Mouse (Mus musculus): ENCODE measurements at regions not wholly inside any gene's neighbourhood (a gene's known extent, or its start where the extent isn't known, plus 50 kb on each side); places are given as distances from the start of the nearest gene placed in this dataset.

DNA sequence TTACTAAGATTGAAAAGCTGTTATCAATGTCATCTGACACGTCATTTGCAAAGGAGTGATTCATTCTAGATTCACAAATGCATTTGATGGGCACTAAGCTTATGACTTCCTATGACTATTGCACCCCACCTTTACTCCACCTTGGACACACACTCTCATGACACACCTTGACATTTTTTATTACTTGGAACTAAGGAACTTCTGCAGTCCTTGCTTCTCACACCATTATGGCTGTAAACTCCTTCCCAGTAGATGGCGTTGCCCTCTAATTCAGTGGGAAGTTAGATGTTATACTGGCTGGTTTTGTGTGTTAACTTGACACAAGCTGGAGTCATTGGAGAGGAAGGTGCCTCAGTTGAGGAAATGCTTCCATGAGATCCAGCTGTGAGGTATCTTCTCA is 78.8 kb upstream of the Ccdc71l start:
- Histone ChIP-seq H3K4me3 (ENCODE audit: insufficient read depth, low read length) (no peak overlapping the region), H3K27ac (ENCODE audit: insufficient read depth, low read length) (no peak overlapping the region), H3K4me1 (ENCODE audit: control insufficient read depth, insufficient read depth, low read length) (no peaks in the 10 kb centered on the region)
- no peak for TF ChIP-seq CTCF (IDR thresholded peaks at IDR 0.05; ENCODE audit: extremely low read depth, insufficient read depth, low read length)
- TF ChIP-seq POLR2A (IDR thresholded peaks at IDR 0.05; ENCODE audit: extremely low read depth, insufficient read depth, low read length) = no peak

DNA sequence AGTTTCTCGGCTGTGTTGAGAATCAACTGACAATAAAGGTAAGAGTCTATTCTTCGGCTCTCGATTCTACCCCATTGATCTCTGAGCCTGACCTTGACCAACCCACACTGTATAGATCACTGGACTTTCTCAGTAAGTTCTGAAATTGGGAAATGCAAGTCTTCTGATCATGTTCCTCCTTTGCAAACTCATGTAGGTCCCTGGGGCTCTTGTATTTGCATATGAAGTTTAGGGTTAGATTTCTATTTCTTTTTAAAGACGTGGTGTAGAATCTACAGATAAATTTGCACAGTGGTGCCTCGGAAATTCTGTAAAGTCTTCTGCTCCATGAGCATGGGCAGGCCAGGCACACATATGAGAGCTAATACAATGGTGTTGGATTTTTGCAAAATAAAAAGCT is 72.8 kb upstream of the Ccdc71l start:
- Histone ChIP-seq H3K27ac (ENCODE audit: insufficient read depth, low read length) (no peak overlapping the region), H3K4me3 (ENCODE audit: insufficient read depth, low read length) (no peak overlapping the region), H3K4me1 (ENCODE audit: control insufficient read depth, insufficient read depth, low read length) (no peaks in the 10 kb centered on the region)
- no peak for TF ChIP-seq POLR2A (IDR thresholded peaks at IDR 0.05; ENCODE audit: extremely low read depth, insufficient read depth, low read length)
- TF ChIP-seq CTCF (IDR thresholded peaks at IDR 0.05; ENCODE audit: extremely low read depth, insufficient read depth, low read length) = no peak

DNA sequence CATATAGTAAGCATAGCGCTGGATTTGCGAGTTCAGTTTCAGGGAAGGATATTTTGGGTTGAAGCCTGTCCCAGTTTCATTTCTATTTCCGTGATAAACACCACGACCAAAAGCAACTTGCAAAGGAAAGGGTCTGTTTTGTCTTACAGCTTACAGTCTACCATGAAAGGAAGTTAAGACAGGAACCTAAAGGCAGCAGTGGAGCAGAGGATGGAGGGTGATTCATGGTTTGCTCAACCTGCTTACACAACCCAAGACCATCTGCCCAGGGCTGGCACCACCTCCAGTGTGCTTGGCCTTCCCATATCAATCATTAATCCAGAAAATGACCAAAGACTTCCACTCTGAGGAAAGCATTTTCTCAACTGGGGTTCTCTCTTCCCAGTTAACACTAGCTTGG is 72.2 kb upstream of the Ccdc71l start:
- no peak overlapping the region for H3K4me3 ChIP-seq (ENCODE audit: insufficient read depth, low read length)
- no peak overlapping the region for H3K27ac ChIP-seq (ENCODE audit: insufficient read depth, low read length)
- H3K4me1 ChIP-seq (ENCODE audit: control insufficient read depth, insufficient read depth, low read length) = no peaks in the 10 kb centered on the region
- TF ChIP-seq POLR2A (IDR thresholded peaks at IDR 0.05; ENCODE audit: extremely low read depth, insufficient read depth, low read length) = no peak
- TF ChIP-seq CTCF (IDR thresholded peaks at IDR 0.05; ENCODE audit: extremely low read depth, insufficient read depth, low read length) = no peak

DNA sequence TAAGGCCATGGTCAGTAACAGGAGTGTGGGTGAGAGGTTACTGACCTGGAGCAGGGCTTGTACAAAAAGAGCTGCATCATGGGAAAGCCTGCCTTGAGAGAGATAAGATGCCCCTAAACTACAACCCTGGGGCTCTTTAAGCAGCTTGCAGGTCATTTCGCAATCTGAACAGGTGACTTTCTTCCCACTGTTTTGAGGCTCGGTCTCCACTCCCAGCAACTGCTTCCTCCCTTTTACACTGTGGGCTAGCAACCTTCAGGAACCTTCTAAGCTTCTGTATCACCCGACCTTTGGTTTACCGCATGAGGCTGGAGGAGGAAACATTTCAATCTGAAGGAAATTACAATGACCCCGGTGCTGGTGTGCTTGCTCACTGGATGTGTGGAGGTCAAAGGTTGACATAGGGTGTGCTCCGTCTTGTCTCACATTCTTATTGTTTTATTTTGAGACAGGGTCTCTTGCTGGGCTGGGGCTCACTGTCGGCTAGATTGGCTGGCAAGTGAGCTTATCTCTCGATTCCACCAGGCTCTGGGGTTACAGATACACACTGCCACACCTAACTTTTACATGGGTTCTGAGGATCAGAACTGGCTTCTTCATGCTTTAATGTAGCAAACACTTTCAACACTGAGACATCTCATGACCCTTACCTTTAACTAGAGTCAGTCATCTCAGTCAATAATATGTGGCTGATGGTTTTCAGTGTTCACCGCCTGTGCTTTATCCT is 71.1 kb upstream of the Ccdc71l start:
- TF ChIP-seq CTCF (IDR thresholded peaks at IDR 0.05; ENCODE audit: extremely low read depth, insufficient read depth, low read length) = no peak
- TF ChIP-seq POLR2A (IDR thresholded peaks at IDR 0.05; ENCODE audit: extremely low read depth, insufficient read depth, low read length) = no peak
- Histone ChIP-seq H3K27ac (ENCODE audit: insufficient read depth, low read length) (no peak overlapping the region), H3K4me3 (ENCODE audit: insufficient read depth, low read length) (no peak overlapping the region), H3K4me1 (ENCODE audit: control insufficient read depth, insufficient read depth, low read length) (no peaks in the 10 kb centered on the region)

DNA sequence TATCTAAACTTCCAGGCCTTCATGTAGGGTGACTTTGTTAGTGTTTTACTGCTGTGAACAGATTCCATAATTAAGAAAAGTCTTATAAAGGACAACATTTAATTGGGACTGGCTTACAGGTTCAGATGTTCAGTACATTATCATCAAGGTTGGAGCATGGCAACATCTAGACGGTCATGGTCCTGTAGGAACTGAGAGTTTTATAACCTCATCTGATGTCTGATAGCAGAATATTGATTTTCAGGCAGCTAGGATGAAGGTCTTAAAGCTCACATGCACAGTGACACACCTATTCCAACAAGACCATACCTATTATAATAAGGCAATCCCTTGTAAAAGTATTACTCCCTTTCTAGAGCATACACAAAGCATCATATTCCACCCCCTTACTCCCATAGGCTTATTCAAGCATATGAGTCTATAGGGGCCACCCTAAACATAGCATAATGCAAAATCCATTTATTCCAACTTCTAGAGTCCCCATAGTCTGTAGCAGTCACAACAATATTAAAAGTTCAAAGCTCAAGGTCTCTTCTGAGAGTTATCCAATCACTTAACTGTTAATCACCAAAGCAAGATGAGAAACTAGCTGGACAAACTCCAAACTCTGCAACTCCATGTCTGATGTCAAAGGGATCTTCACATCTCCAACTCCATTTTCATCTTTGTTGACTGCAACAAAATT is 63.3 kb upstream of the Ccdc71l start:
- H3K4me1 ChIP-seq (ENCODE audit: control insufficient read depth, insufficient read depth, low read length) = no peaks in the 10 kb centered on the region
- TF ChIP-seq POLR2A (IDR thresholded peaks at IDR 0.05; ENCODE audit: extremely low read depth, insufficient read depth, low read length) = no peak
- TF ChIP-seq CTCF (IDR thresholded peaks at IDR 0.05; ENCODE audit: extremely low read depth, insufficient read depth, low read length) = no peak
- no peak overlapping the region for H3K4me3 ChIP-seq (ENCODE audit: insufficient read depth, low read length)
- H3K27ac ChIP-seq (ENCODE audit: insufficient read depth, low read length) = no peak overlapping the region

Data from cortical plate, adult 2 months (tissue).